Mouse (Mus musculus): ENCODE measurements around the gene Eif2a.

DNA sequence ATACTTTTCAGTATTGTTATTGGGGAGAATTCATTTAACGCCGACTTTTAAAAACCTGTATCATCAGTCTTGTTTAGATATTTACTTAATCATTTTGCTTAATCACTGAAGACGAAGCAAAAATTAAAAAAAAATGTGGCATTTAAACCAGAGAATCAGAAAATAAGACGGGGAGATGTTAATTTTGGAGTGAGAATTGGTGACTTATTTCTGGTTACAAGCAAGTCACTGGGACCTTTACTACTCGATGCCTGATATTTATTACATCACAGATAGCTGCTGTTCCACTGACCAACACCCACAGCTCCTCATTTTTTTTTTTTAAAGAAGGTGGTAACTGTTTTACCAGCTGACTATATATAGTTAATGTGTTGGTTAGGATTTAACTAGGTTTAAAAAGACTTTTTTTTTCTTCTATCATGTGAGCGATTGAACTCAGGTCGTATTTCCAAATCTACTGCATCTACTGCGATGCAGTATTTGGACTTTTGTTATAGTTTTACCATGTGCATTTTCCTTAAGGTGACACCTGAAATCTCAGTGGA, 52.0 kb downstream of the Eif2a start:
- TF ChIP-seq CTCF (IDR thresholded peaks at IDR 0.05; ENCODE audit: extremely low read depth, insufficient read depth, insufficient read length, insufficient replicate concordance) (no peak), POLR2A (IDR thresholded peaks at IDR 0.05; ENCODE audit: low read depth, low read length) (no peak)
